Mouse (Mus musculus) gastrocnemius, postnatal 10 days (tissue): ENCODE results near the gene Qrfp. TPM values are rescaled to one million over a fixed set of nuclear protein-coding genes. Genes with fewer than 3 reads are reported as not detected.

Experiments used
- DNase-seq: peaks from one replicate; pipeline ENCODE4 v3.0.0; 2021; ENCODE audit warnings: mixed read lengths
- total RNA-seq, 2 experiments: library from RNA; stranded (reverse); gene quantifications; 2 replicates each; pipeline ENCODE4 v1.2.3; 2021

Qrfp gene
- total RNA-seq, 2 experiments from 2014 or later = not detected

DNA sequence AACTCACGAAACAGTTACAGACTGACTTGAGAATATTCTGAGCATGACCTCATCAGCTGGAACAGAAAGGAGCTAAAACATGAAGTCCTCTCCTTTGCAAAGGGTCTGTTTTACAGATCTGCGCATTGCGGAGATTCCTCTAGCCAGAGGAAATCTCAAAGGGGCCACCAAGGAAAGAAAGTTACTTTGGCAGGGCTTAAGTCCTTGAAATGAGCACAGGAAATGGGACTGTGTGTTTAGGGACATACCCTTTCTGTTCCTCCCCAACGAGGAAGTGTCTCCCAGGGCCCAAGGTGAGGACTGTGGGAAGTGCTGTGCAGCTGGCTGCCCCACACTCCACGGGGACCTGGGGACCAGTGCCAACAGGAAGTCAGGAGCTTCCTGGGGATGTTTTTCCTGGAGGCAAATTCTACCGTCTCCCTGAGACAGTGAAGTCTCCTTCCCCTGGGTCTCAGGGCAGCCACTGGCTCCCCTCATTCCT, 40.7 kb downstream of the Qrfp start:
- DNase-seq = peak; percentile 61

DNA sequence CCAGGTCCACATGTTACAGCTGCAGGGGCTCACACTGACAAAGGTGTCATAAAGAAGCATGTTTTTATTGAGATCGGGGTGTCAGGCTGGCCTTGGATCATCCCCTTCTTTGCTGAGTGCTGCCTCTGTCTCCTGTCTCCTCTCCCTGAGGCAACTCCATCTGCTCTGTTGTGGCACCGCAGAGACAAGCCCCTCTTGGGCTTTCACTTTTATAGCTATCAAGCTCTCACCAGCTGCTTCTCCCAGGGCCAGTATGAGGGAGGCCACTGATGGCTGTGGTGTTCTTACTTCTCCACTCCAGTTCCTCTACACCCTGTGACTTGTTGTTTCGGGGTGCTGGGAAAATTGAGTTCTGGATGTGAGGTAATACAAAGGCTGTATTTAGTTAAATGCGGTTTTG, 41.3 kb downstream of the Qrfp start:
- no peak for DNase-seq

- no peak for DNase-seq
These were observed 42.6 kb downstream of the Qrfp start for GRCm38 (mm10) chr2:31767815-31768214.

DNA sequence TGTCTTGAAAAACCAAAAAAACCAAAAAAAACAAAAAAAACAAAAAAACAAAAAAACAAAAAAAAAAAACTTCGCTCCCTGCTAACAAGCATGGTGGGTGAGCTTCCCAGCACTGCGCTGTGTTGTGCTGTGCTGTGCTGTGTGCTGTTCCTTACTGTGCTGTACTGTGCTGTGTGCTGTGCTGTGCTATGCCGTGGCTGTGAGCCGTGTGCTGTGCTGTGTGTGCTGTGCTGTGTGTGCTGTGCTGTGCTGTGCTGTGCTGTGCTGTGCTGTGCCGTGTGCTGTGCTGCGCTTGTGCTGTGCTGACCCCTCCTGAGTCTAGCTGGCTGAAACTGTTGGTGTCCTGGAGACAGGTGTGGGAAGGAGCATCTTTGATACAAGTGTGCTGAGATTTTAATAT, 43.3 kb downstream of the Qrfp start:
- DNase-seq = no peak

DNA sequence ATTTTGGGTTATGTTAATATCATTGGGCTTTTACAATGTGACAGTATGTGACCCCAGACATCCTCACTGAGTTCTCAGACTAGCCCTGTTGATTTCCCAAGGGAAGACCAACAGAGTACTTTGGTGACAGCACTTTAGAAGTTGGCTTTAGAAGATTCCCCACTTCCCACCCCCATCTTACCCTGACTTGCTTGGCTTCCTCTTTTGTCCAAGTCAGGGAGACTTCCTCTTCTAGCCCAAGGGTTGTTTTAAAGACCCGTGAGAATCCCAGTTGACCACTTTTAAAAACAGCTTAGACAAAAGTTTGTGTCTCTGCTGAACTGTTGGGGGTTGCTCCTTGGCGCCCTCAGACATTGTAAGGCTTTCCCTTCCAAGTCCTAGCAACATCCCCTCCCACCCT, 47.1 kb downstream of the Qrfp start:
- no peak for DNase-seq

GRCm38 (mm10) chr2:31762853-31763252, 47.5 kb downstream of the Qrfp start:
- no peak for DNase-seq

DNA sequence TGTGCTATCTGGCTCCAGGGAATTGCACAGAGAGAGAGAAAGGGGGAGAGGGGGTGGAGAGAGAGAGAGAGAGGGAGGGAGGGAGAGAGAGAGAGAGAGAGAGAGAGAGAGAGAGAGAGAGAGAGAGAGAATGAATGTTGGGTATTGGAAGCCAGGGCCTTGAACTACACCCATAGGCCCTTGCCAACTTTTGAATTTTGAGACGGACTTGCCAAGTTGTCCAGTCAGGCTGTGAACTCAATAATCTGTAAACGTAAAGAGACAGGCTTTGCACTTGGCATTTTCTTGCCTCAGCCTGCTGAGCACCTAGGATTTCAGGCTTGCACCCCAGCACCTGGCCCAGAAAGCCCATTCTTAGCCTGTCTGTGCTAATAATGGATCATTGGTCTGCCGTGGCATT, 48.2 kb downstream of the Qrfp start:
- DNase-seq = no peak

- no peak for DNase-seq
These were observed 48.8 kb downstream of the Qrfp start for GRCm38 (mm10) chr2:31761585-31761984.

- DNase-seq = no peak
These were observed 49.3 kb downstream of the Qrfp start for GRCm38 (mm10) chr2:31761115-31761531.

GRCm38 (mm10) chr2:31760486-31760885, 49.9 kb downstream of the Qrfp start:
- no peak for DNase-seq

- peak; percentile 89 for DNase-seq
These were observed 50.5 kb downstream of the Qrfp start for GRCm38 (mm10) chr2:31759751-31760460.

GRCm38 (mm10) chr2:31758966-31759365, 51.4 kb downstream of the Qrfp start:
- DNase-seq = no peak

DNA sequence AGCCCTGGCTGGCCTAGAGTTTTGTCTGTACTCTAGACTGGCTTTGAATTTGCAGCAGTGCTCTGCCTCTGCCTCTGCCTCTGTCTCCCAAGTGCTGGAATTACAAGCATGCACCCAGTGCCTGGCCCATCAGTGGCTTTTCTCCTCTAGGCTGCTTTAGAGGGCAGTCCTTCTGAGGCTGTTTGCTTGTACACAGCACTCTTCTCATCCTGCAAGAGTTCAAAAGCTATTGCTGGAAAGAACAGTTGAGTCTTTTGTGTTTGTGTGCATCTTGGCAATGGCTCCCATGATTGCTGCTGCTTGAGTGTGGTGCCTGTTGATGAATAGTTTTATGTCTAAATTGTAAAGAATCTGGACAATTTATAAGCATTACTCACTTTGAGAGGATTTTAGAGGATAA, 52.9 kb downstream of the Qrfp start:
- no peak for DNase-seq

Other genes with a start within 250 kb of the Qrfp start
- 10 to 100 TPM; 22.4 to 30.2 TPM for gene Fubp3, start 237.9 kb downstream of the Qrfp start, total RNA-seq
- gene Prdm12, start 170.5 kb downstream of the Qrfp start, total RNA-seq = not detected
- gene Exosc2, start 139.9 kb downstream of the Qrfp start, total RNA-seq = 10 to 100 TPM; 12.9 to 13.9 TPM
- 10 to 100 TPM; 39.2 to 51.8 TPM for gene Abl1, start 122.2 kb downstream of the Qrfp start, total RNA-seq
- under 1 TPM in 1 of 2 experiments, not detected in 1; 0.05 TPM for gene Fibcd1, start 35.4 kb upstream of the Qrfp start, total RNA-seq
- gene Lamc3, start 76.7 kb upstream of the Qrfp start, total RNA-seq = under 1 TPM; 0.25 to 0.26 TPM
- 10 to 100 TPM; 25.0 to 25.5 TPM for gene Aif1l, start 139.6 kb upstream of the Qrfp start, total RNA-seq
- 10 to 100 TPM; 27.2 to 34.6 TPM for gene Nup214, start 163.9 kb upstream of the Qrfp start, total RNA-seq